Mouse (Mus musculus) mammary gland, adult 2 months (tissue): ENCODE measurements around the gene Mlip. TPM values are rescaled to one million over a fixed set of nuclear protein-coding genes. Genes with fewer than 3 reads are reported as not detected.

Source experiments
- polyA plus RNA-seq: library from polyadenylated mRNA; depleted of rRNA; stranded (reverse); fragments of >200 nt; gene quantifications from 2 replicates; pipeline ENCODE4 v1.2.3, GENCODE M21; 2012; ENCODE audit warnings: low replicate concordance; rRNA removed

Gene Mlip
- polyA plus RNA-seq: 0.65 and 27.8 TPM in 2 replicates

DNA sequence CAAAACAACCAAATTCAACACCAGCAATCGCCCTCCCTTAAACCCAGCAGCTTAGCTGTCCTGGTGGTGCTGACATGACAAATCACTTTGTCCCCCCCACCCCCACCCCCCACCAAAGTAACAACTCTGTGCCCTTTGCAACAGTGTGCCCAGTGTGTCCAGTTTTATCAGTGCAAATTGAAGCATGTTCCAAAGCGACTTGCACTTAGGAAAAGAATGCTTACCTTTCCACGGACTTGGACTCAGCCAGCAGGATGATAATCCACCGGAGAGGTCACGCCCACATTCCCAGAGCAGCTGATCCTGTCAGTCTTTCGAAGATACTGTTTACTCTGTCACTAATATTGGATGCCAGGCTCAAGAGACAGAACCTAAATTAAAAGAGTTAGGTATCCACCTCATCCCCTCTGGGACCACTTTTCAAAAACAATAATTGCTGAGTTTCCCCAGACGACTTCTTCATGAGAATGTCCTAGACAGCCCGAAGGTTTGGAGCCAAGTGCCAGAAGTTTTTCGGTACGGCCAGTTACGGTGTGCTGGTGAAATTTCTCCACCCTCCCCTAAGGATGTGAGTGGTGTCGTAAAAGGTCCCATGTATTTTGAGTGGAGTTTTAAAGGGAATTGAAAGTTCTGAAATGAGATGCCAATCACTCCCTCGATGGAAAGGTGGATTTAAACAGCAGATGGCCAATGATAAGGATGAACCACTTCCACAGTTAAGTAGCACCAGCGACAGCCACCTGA, at the start of gene Mlip:
Gene Mlip, minus strand, starts transcription at position 538 of the 744 bp plus-strand sequence.

Other genes starting within 250 kb of the Mlip start
- gene Lrrc1, start 191.9 kb upstream of the Mlip start, polyA plus RNA-seq: 10.3 and 15.4 TPM in 2 replicates